Mouse (Mus musculus) intestine, postnatal 0 days (tissue): ENCODE measurements around the gene Smim12. TPM values are rescaled to one million over a fixed set of nuclear protein-coding genes. Genes with fewer than 3 reads are reported as not detected.
A peak's percentile ranks its signal among the peaks of the same experiment; 100 is the strongest.

Source experiments
- ATAC-seq: fragments of 200-750 bp; cut with Nextera tagmentation; 2 replicates; pipeline ENCODE4 v1.8.0; 2017; ENCODE audit warnings: mild to moderate bottlenecking, moderate TSS enrichment, moderate library complexity
- H3K27ac ChIP-seq: fragments of 300-500 bp; sonication (generic); 2 replicates; pipeline ENCODE4 v1.5.1; 2014; ENCODE audit warnings: mild to moderate bottlenecking, low read depth, low read length, moderate library complexity
- H3K27me3 ChIP-seq: fragments of 300-500 bp; sonication (generic); replicated peaks from 2 replicates; pipeline ENCODE4 v1.6.1; 2014; ENCODE audit warnings: low read length, mixed read lengths; ENCODE audit not compliant: control insufficient read depth, insufficient read depth
- H3K36me3 ChIP-seq: fragments of 300-500 bp; sonication (generic); 2 replicates; pipeline ENCODE4 v1.6.1; 2014; ENCODE audit warnings: mild to moderate bottlenecking, moderate library complexity; ENCODE audit not compliant: control insufficient read depth, insufficient read depth
- H3K4me1 ChIP-seq: fragments of 300-500 bp; sonication (generic); replicated peaks from 2 replicates; pipeline ENCODE4 v1.6.1; 2014; ENCODE audit warnings: antibody characterized with exemption, low read length, mixed read lengths; ENCODE audit not compliant: control insufficient read depth, insufficient read depth
- H3K4me2 ChIP-seq: fragments of 300-500 bp; sonication (generic); replicated peaks from 2 replicates; pipeline ENCODE4 v1.6.1; 2014; ENCODE audit warnings: low read depth, mild to moderate bottlenecking, moderate library complexity
- H3K4me3 ChIP-seq: fragments of 300-500 bp; sonication (generic); 2 replicates; pipeline ENCODE4 v1.5.1; 2014; ENCODE audit warnings: low read depth, low read length
- H3K9ac ChIP-seq: fragments of 300-500 bp; sonication (generic); 2 replicates; pipeline ENCODE4 v1.6.1; 2014; ENCODE audit warnings: mild to moderate bottlenecking, low read depth, low read length
- H3K9me3 ChIP-seq: fragments of 300-500 bp; sonication (generic); 2 replicates; pipeline ENCODE4 v1.6.1; 2016; ENCODE audit warnings: mixed run types; ENCODE audit not compliant: control insufficient read depth
- CTCF ChIP-seq: sonication (generic); IDR thresholded peaks from 2 replicates; pipeline ENCODE4 v1.5.1; 2016; ENCODE audit warnings: low read depth, mild to moderate bottlenecking, control low read depth, antibody characterized with exemption, moderate library complexity
- WGBS: fragments of 180-500 bp; shearing (Covaris S2); extraction: QIAGEN DNeasy Blood & Tissue Kit; methylation state at CpG from one replicate; pipeline ENCODE4 v1.1.7; 2014; 5-methylcytosine and 5-hydroxymethylcytosine counted together
- polyA plus RNA-seq: library from polyadenylated mRNA; unstranded; fragments of >200 nt; fragmentation: Nextera tagmentation; extraction: Ambion mirVana; gene quantifications from 2 replicates; pipeline ENCODE4 v1.2.1, GENCODE M21; 2015

Gene Smim12
- polyA plus RNA-seq: 42.4 and 44.9 TPM in 2 replicates

DNA sequence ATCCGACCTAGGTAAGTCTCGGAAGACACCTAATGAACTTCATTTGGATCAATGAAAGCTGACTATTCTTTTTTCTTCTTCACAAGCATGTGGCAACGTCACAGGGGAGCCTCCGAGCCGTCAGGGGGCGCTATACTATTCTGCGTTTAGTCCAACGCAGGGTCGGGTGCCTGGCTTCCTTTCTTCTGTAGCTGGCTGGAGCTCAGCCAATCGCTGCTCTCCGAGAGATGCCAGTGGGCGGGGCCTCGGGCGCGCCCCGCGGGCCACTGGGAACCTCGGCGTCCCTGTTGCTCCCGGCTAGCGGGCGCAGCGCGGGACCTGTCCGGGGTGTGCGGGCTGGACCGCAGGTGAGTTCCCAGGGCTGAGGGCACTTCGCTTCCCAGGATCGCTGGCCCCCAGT, at the start of gene Smim12:
Smim12 (plus strand) TSS at position 233 of the 400 bp plus-strand sequence.
- Histone ChIP-seq H3K27ac (0 out of 2 replicates have a peak within 1 kb of the TSS, but pooled peaks have one; percentile 37), H3K36me3 (peaks cover 16% of the 10 kb centered on the region; the same call in 1 of the 2 replicates), H3K9ac (peak within 1 kb of the TSS; percentile 83), H3K4me1 (no peaks in the 10 kb centered on the region), H3K9me3 (no peaks in the 10 kb centered on the region), H3K27me3 (no peaks in the 10 kb centered on the region), H3K4me2 (peak within 1 kb of the TSS; percentile 76), H3K4me3 (peak within 1 kb of the TSS; percentile 92)
- under 1% methylated on average over 29 of the region's 29 CpGs for WGBS
- ATAC-seq: peak; percentile 99
- peak; percentile 97 for TF ChIP-seq CTCF

DNA sequence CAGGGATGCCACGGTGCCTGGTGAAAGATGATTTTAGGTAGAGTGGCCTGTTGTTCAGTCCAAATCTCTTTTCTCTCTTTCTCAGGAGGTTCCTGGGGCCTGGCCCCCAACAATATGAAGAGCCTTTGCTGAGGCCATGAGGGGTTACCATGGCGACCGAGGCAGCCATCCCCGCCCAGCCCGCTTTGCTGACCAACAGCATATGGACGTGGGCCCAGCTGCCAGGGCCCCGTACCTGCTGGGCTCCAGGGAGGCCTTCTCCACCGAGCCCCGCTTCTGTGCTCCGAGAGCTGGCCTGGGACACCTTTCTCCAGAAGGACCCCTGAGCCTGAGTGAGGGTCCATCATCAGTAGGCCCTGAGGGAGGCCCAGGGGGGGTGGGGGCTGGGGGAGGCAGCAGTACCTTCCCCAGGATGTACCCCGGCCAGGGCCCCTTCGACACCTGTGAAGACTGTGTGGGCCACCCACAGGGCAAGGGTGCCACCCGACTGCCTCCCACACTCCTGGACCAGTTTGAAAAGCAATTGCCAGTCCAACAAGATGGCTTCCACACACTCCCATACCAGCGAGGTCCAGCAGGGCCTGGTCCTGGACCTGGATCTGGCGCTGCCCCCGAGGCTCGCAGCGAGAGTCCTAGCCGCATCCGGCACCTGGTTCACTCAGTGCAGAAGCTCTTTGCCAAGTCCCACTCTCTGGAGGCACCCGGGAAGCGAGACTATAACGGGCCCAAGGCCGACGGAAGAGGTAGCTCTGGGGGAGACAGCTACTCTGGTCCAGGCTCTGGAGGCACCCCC, 48.9 kb upstream of the Smim12 start:
- 87% methylated on average over 25 of the region's 25 CpGs for WGBS
- no peak overlapping the region for H3K4me3 ChIP-seq
- no peak overlapping the region for H3K4me2 ChIP-seq
- H3K27ac ChIP-seq: no peak overlapping the region
- H3K36me3 ChIP-seq: no peaks in the 10 kb centered on the region
- H3K27me3 ChIP-seq: no peaks in the 10 kb centered on the region
- no peak for TF ChIP-seq CTCF
- no peak overlapping the region for H3K9ac ChIP-seq
- ATAC-seq: no peak
- H3K4me1 ChIP-seq: no peaks in the 10 kb centered on the region
- H3K9me3 ChIP-seq: no peaks in the 10 kb centered on the region

DNA sequence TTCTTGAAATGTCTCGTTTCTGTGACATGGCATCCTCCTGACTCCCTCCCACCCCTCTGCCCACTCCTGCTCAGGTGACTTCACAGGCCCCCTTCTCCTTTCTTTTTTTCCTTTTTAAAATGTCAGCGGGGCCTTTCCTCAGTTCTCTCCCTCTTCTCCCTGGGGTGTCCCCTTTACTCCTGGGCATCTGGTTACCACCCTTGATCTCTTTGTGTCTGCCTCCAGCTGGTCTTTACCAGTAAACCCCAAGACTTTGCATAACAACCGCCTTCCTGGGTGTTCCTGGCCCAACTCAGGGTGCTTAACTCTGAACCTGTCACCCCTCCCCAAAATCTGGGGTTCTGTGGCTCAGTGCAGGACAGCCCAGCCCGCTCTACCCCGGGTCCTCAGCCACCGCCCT, 45.0 kb upstream of the Smim12 start:
- no peak for ATAC-seq
- Histone ChIP-seq H3K4me2 (no peak overlapping the region), H3K4me1 (no peaks in the 10 kb centered on the region), H3K9me3 (no peaks in the 10 kb centered on the region), H3K4me3 (no peak overlapping the region), H3K27ac (no peak overlapping the region), H3K27me3 (no peaks in the 10 kb centered on the region), H3K9ac (no peak overlapping the region), H3K36me3 (no peaks in the 10 kb centered on the region)
- WGBS: 49% methylated on average over 6 of the region's 6 CpGs
- TF ChIP-seq CTCF: no peak

DNA sequence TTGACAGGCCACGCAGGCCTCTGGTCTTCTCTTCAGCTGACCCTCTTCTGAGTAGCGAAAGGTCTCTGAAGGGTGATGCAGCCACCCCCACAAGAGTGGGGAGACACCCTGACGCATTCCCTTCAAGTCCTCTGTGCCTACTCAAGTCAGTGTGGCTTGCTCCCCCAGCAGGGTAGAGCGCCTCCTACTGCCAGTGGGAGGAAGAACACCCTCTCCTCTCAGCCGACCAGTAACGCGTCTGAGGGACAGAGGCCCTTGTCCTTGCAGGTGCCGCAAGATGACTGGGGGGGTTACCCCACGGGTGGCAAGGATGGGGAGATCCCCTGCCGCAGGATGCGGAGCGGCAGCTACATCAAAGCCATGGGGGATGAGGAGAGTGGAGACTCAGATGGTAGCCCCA, 44.2 kb upstream of the Smim12 start:
- Histone ChIP-seq H3K36me3 (no peaks in the 10 kb centered on the region), H3K9ac (no peak overlapping the region), H3K27me3 (no peaks in the 10 kb centered on the region), H3K9me3 (no peaks in the 10 kb centered on the region), H3K27ac (no peak overlapping the region), H3K4me1 (no peaks in the 10 kb centered on the region), H3K4me2 (no peak overlapping the region), H3K4me3 (no peak overlapping the region)
- WGBS: 63% methylated on average over 12 of the region's 12 CpGs
- peak; percentile 53 for TF ChIP-seq CTCF
- no peak for ATAC-seq

DNA sequence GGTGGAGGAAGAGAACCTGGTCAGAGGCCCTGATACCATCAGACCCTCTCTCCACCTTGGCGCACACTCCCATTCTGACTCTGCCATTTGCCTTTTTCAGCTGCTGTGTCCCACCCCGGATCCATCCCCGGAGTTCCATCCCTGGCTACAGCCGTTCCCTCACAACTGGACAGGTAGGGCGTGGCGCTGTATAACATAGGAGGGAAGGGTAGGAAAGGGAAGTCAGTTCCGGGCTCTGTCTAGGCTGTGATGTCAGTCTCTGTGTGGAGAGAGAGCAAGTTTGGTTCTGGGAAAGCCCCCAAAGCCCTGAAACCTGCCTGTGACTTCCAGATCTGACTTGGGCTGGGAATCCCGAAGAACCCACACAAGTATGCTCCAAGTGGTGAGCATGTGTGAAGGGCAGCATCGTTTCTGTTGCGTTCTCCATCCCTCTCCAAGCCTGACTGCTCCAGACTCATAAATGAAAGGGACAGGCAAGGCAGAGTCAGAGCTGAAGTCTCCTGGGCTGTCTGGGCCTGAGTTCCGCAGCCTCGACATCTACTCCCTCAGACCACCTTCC, 43.3 kb upstream of the Smim12 start:
- Histone ChIP-seq H3K4me2 (no peak overlapping the region), H3K27me3 (no peaks in the 10 kb centered on the region), H3K36me3 (no peaks in the 10 kb centered on the region), H3K9me3 (no peaks in the 10 kb centered on the region), H3K9ac (no peak overlapping the region), H3K4me1 (no peaks in the 10 kb centered on the region), H3K4me3 (no peak overlapping the region), H3K27ac (no peak overlapping the region)
- no peak for ATAC-seq
- 75% methylated on average over 12 of the region's 12 CpGs for WGBS
- TF ChIP-seq CTCF: no peak

DNA sequence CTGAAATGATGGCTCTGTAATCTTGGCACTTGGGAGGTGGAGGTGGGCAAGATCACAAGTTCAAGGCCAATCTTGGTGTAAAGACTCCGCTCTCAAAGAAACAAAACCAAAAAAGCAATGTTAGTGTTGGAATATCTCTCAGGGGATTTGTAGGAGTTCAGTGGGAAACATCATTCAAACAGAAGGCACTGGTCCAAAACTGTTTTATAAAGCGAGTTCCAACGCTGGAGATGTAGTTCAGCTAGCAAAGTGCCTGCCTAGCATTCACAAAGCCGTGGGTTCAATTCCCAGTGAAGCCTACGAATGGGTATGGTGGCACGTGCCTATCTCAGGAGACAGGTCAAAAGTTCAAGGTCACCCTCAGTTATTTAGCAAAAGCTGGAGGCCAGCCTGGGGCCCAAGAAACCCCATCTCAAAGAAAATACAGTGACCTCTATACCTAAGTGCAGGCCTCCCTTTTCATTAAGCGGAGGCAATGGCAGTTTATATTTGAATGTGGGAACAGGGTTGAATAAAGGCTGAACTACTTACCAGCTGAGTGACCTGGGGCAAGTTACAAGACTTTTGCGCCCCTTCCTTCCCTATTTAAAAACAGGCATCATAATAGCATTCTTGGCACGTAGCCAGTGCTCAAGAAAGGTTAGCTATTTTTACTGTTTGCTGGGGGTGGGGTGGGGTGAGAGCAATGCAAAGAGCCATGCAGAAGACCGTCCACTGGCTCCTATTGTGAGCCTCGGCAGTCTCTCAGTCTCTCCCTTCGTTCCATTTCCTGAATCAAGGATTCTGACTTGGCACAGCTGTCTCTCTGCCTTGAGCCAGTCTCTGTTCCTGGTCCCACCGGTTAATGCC, 42.6 kb upstream of the Smim12 start:
- no peaks in the 10 kb centered on the region for H3K4me1 ChIP-seq
- no peak for TF ChIP-seq CTCF
- 65% methylated on average over 13 of the region's 13 CpGs for WGBS

More for the DNA sequence above, 42.6 kb upstream of the Smim12 start:
- no peak for ATAC-seq
- no peak overlapping the region for H3K4me2 ChIP-seq
- H3K9ac ChIP-seq: no peak overlapping the region
- no peaks in the 10 kb centered on the region for H3K36me3 ChIP-seq
- no peaks in the 10 kb centered on the region for H3K9me3 ChIP-seq
- no peak overlapping the region for H3K27ac ChIP-seq
- H3K4me3 ChIP-seq: no peak overlapping the region
- no peaks in the 10 kb centered on the region for H3K27me3 ChIP-seq
